Mouse (Mus musculus) bone marrow, adult 2 months (tissue): ENCODE results near the gene Cntnap2.

Experiments
- CTCF ChIP-seq: fragments of 200-500 bp; IDR thresholded peaks from 2 replicates; pipeline ENCODE4 v1.5.1; 2011; ENCODE audit warnings: low read length, control low read depth; ENCODE audit not compliant: control insufficient read depth, insufficient read depth
- POLR2A ChIP-seq: fragments of 200-500 bp; IDR thresholded peaks from 2 replicates; pipeline ENCODE4 v1.6.1; 2011; ENCODE audit warnings: low read depth, mild to moderate bottlenecking, control low read depth, low read length, borderline replicate concordance; ENCODE audit not compliant: control insufficient read depth

DNA sequence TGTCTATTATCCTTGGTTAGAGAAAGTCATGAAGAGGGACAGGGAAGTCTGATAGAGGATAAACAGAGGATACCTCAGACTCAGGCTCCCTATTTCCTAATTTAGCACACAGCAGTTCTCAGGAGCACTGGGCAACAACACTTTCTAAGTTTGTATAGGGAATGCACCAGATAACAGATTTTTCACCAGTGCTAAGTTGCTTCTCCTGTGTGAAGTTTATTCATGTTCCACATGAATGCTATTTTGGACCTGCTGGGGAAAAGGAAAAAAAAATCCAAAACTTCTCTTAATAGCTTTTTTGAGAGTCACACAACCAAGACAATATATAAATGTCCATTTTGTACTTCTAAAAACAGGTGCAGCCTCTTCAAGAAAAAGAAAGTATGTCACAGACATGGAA, 1361.2 kb downstream of the Cntnap2 start:
- no peak for TF ChIP-seq POLR2A
- no peak for TF ChIP-seq CTCF
